Mouse (Mus musculus) layer of hippocampus, adult 18-20 months (tissue): ENCODE data around the gene Sema3f. TPM values are rescaled to one million over a fixed set of nuclear protein-coding genes. Genes with fewer than 3 reads are reported as not detected.

Source experiments
- DNase-seq, 2 experiments: peaks; one replicate each; pipeline ENCODE4 v3.0.0; 2022; ENCODE audit warnings: low spot score in 2 of 2
- total RNA-seq, 2 experiments: library from RNA; stranded (reverse); gene quantifications; 2 replicates each; pipeline ENCODE4 v1.2.3; 2021

Sema3f gene
- total RNA-seq, 2 experiments from 2014 or later = 2.8 to 5.9 TPM

- DNase-seq = no peak
These were observed 17.5 kb downstream of the Sema3f start for GRCm38 (mm10) chr9:107692785-107693184.

DNA sequence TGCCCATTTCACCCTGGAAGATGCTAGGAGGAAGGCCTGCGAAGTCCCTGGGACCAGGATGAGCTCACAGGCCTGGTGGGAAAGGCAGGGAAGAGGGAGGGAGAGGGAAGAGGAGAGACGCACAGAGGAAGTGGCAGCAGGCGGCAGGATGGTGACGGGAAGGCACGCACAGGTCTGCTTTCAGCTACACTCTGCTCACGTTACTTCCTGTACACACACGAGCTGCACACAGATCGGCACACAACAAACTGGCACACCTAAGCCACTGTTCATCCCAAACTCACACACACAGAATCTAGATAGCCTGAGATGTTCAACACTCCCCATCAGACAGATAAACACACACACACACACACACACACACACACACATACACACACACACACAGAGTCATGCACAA is 19.9 kb downstream of the Sema3f start:
- no peak for DNase-seq

GRCm38 (mm10) chr9:107688939-107689338 is 21.3 kb downstream of the Sema3f start:
- DNase-seq = no peak

DNA sequence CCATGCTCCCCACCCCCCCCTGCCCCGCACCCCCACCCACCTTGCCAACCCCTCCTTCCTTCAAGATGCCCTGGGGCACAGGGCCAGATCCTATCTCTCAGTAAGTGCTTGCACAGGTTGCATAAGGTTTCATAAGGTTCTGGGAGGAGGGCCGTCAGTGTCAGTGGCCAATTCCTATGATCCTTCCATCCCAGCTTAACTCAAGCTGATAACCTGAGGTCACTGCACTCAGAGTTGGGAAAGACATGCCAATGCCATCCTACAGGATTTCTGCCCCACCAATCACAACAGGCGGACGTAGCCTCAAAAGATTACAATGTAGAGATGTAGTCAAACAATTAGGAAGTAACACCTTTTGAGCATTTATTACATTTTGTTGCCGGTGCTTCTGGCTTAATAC is 21.9 kb downstream of the Sema3f start:
- DNase-seq = no peak

- DNase-seq = peak in 1 of 2 experiments; percentile 34
These were observed 24.9 kb downstream of the Sema3f start for GRCm38 (mm10) chr9:107685231-107685981.

GRCm38 (mm10) chr9:107682405-107682804 is 27.9 kb downstream of the Sema3f start:
- DNase-seq = no peak

DNA sequence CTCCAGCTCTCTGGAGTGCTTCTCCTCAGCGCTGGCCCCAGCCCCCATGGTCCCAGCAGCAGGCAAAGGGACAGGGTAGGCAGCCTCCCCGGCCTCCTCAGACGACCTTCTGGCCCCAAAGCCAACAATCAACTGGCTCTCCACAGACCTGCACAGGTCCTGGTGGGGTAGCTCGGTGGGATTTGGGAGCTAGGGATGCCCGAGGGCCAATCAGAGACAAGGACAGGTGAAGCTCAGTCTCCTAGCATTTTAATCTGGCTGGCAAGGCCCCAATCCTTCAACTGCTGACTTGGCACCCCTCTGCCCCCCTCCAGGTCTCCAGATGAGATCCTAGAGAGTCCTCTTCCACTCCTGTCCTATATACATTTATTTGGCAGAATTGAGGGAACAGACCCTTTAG is 30.8 kb downstream of the Sema3f start, which contains the start of gene Gnat1:
Gene Gnat1 (minus strand): TSS at position 212 of the 400 bp plus-strand sequence.
- DNase-seq = no peak

GRCm38 (mm10) chr9:107678861-107679260 is 31.4 kb downstream of the Sema3f start:
- DNase-seq = no peak

GRCm38 (mm10) chr9:107677819-107678526 is 32.3 kb downstream of the Sema3f start:
- peak; percentile 44 to 89 for DNase-seq

DNA sequence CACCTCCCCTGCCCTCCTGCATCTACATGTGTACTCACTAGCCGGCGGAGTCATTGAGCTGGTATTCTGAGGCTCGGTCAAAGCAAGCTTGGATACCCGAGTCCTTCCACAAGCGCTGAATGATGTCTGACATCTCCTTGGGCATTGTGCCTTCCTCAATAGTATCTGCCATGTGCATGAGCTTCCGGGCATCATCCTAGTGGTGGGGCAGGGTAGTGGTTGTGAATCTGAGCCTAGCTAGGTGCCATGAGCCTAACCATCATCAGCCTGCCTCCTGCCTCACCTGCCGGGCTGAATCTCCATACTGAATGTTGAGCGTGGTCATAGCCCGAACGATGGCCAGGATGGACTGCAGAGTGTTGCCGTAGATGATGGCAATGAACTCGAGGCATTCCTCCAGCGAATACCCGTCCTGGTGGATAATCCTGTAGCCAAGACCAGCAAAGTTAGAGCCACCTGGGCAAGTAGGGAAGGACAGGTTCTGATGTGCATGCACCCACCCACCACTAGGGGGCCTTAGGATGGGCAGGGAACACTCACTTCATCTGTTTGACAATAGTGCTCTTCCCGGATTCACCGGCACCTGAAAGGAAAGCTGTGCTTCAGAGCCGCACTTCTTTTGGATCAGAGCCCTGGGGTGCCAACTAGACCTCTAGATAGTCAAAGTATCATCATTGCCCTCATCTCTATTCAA is 33.0 kb downstream of the Sema3f start:
- DNase-seq = no peak

DNA sequence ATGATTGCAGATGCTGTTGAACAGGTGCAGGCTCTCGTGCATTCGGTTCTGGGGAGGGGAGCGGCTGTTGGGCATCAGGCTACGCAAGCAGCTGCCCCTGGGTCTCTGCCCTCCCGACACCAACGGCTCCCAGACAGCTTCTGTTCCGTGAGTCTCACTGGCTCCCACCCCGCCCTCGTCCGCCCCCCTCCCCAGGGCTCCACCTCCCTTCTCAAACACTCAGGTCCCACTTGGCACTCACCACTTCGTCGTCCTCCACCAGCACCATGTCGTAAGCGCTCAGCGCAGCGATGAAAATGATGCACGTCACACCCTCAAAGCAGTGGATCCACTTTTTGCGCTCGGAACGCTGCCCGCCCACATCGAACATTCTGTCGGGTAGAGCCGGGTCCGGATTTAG is 34.0 kb downstream of the Sema3f start:
- no peak for DNase-seq

DNA sequence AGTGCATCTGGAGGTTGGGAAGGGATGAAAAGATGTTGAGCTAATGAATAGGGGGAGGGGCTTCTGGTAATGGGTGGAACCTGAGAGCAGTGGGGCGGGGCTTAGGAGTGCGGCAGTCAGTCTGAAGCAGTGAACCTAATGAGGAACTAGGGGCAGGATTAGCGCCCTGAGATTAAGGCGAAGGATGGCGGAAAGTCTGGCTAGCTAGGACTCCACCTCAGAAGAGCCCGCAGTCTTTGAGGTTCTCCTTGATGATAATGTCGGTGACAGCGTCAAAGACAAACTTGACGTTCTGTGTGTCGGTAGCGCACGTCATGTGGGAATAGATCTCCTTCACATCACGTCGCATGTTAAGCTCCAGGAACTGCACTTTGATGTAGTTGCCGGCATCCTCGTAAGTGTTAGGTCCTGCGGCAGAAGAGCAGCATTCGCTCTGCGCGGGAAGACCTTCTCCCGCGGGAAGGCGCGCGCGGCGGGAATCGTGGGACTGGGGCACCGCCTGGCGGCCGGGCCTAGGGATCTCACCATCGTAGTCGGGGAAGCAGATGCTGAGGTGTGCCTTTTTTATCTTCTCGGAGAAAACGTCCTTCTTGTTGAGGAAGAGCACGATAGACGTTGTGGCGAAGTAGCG is 34.5 kb downstream of the Sema3f start:
- DNase-seq = peak; percentile 46 to 60

GRCm38 (mm10) chr9:107674609-107675429 is 35.5 kb downstream of the Sema3f start:
- no peak for DNase-seq

DNA sequence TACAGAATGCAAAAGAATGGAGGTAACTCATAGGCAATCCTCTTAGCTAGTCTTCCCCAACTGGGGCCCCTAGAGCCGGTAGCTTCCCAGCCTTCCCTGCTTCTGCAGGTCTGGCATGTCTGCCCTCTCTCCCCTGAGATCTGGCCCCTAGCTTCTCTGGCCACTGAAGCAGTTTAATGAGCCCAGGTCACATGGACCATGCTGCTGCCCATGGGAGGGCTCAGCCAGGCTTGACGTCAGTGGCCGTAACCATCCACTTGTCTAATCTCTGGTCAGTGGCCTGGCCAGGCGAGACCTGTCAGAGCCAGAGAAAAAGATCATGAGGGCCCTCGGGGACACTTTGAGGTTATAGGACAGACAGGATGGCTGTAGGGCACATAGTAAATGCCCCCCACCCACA is 40.0 kb downstream of the Sema3f start:
- DNase-seq = no peak

DNA sequence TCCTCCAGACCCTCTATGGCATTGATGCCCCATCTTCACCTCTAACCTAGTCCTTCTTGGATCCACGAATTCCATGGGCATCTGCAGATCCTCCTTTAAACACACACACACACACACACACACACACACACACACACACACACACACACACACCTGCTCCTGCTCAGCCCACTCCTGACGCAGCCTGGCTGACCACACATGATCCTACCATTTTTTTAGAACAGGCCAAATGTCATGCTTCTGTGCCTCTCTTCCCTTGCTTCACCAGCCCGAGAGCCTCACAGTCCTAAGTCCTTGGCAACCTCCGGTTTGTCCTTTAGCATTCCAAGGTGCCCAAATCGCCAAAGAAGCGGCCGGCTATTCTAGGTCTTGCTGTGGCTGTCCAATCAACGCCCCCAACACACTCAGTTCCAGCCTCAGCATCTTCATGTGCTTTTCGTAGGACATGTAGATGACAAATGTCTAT is 40.8 kb downstream of the Sema3f start, which contains the start of gene Slc38a3:
Gene Slc38a3 (minus strand): TSS at position 51 of the 466 bp plus-strand sequence.
- no peak for DNase-seq

- DNase-seq = no peak
These were observed 41.4 kb downstream of the Sema3f start for GRCm38 (mm10) chr9:107668916-107669315.

GRCm38 (mm10) chr9:107668011-107668410 is 42.3 kb downstream of the Sema3f start:
- DNase-seq = no peak

- no peak for DNase-seq
These were observed 43.1 kb downstream of the Sema3f start for GRCm38 (mm10) chr9:107667219-107667618.

- no peak for DNase-seq
These were observed 43.5 kb downstream of the Sema3f start for GRCm38 (mm10) chr9:107666751-107667205.

DNA sequence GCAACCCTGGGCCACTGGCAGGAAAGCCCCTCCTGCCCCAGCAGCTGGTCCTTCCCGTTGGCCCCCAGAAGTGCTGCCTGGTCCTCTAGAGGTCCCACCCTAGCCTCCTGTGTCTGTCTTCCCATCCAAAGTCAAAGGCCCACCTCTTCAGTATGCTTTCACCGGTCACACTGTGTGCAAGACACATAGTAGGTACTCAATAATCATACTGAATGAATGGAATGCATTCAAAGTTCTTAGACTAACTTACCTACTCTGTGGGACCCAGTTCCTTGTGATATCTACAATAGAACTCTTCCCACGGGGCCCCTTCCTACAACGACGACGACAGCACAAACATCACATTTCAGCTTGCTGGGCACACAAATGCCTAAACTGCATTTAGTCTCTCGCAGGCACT is 45.0 kb downstream of the Sema3f start:
- DNase-seq = no peak
